Mouse (Mus musculus) heart, embryonic 15.5 days (tissue): ENCODE results near the gene Zfp12. TPM values are rescaled to one million over a fixed set of nuclear protein-coding genes. Genes with fewer than 3 reads are reported as not detected.
A peak's percentile ranks its signal among the peaks of the same experiment; 100 is the strongest.

Source experiments
- ATAC-seq: fragments of 200-750 bp; cut with Nextera tagmentation; replicated peaks from 2 replicates; pipeline ENCODE4 v1.8.0; 2017; ENCODE audit warnings: low read depth, moderate TSS enrichment; ENCODE audit not compliant: insufficient number of reproducible peaks, insufficient read depth, low FRiP score
- H3K27ac ChIP-seq: fragments of 300-500 bp; sonication (generic); 2 replicates; pipeline ENCODE4 v1.5.1; 2015; ENCODE audit warnings: mild to moderate bottlenecking, inconsistent platforms
- H3K27me3 ChIP-seq: fragments of 300-500 bp; sonication (generic); 2 replicates; pipeline ENCODE4 v1.6.1; 2015; ENCODE audit warnings: inconsistent platforms
- H3K36me3 ChIP-seq: fragments of 300-500 bp; sonication (generic); 2 replicates; pipeline ENCODE4 v1.6.1; 2015; ENCODE audit warnings: mild to moderate bottlenecking, inconsistent platforms
- H3K4me1 ChIP-seq: fragments of 300-500 bp; sonication (generic); replicated peaks from 2 replicates; pipeline ENCODE4 v1.6.1; 2015; ENCODE audit warnings: inconsistent platforms
- H3K4me2 ChIP-seq: fragments of 300-500 bp; sonication (generic); 2 replicates; pipeline ENCODE4 v1.6.1; 2015; ENCODE audit warnings: inconsistent platforms, mild to moderate bottlenecking, moderate library complexity
- H3K4me3 ChIP-seq: fragments of 300-500 bp; sonication (generic); 2 replicates; pipeline ENCODE4 v1.5.1; 2015; ENCODE audit warnings: mild to moderate bottlenecking, inconsistent platforms
- H3K9ac ChIP-seq: fragments of 300-500 bp; sonication (generic); 2 replicates; pipeline ENCODE4 v1.6.1; 2015; ENCODE audit warnings: mild to moderate bottlenecking, inconsistent platforms
- H3K9me3 ChIP-seq: fragments of 300-500 bp; sonication (generic); replicated peaks from 2 replicates; pipeline ENCODE4 v1.6.1; 2016; ENCODE audit warnings: inconsistent platforms
- WGBS: fragments of 180-500 bp; shearing (Covaris S2); methylation state at CpG from one replicate; pipeline ENCODE4 v1.1.7; 2015; ENCODE audit warnings: mixed read lengths; 5-methylcytosine and 5-hydroxymethylcytosine counted together
- polyA plus RNA-seq: library from polyadenylated mRNA; unstranded; fragments of >200 nt; fragmentation: Nextera tagmentation; extraction: Ambion mirVana; gene quantifications from 2 replicates; pipeline ENCODE4 v1.2.1, GENCODE M21; 2015

Gene Zfp12
- polyA plus RNA-seq, 1 experiment from 2014 or later = 6.1 TPM

- Histone ChIP-seq H3K27me3 (no peaks in the 10 kb centered on the region), H3K36me3 (peaks cover 21% of the 10 kb centered on the region), H3K9ac (no peak overlapping the region), H3K4me1 (peaks cover 21% of the 10 kb centered on the region), H3K4me3 (no peak overlapping the region), H3K4me2 (no peak overlapping the region), H3K9me3 (no peaks in the 10 kb centered on the region), H3K27ac (no peak overlapping the region)
- WGBS = 88% methylated on average over 6 of the region's 6 CpGs
- ATAC-seq = no peak
Measured at GRCm38 (mm10) chr5:143266794-143267193, 31.8 kb downstream of the Zfp12 start.

DNA sequence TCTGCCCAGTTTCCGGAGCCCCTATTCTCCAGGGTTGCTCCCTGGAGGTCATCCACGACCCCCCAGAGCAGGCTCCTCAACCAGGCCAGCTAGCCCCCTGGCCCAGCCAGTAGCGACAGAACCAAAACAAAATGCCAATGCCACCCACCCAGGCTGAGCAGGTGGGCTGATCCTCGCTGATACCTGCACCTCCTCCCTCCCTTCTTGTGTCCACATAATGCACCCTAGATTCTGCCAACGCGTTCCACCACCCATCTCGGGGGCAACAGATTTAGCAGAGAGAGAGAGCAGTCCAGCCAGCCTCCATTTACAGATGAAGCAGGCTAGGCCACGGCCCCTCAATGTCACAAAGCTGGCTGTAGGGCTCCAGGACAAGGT, 34.0 kb downstream of the Zfp12 start:
- Histone ChIP-seq H3K4me2 (peak overlapping the region; percentile 97), H3K4me1 (peaks cover 21% of the 10 kb centered on the region), H3K9me3 (no peaks in the 10 kb centered on the region), H3K27ac (peak overlapping the region; percentile 84; the same call in 1 of the 2 replicates), H3K27me3 (no peaks in the 10 kb centered on the region), H3K9ac (peak overlapping the region; percentile 97), H3K36me3 (0 out of 2 replicates have a peak, but pooled peaks cover 2% of the 10 kb centered on the region), H3K4me3 (peak overlapping the region; percentile 98)
- ATAC-seq = no peak
- 31% methylated on average over 8 of the region's 8 CpGs for WGBS

GRCm38 (mm10) chr5:143269363-143270150, 34.6 kb downstream of the Zfp12 start, which contains the start of gene Zfp316:
Gene Zfp316, minus strand, starts transcription at chr5:143270022.
- H3K27ac ChIP-seq = peak within 1 kb of the TSS; percentile 84
- peak; percentile 79 for ATAC-seq
- no peaks in the 10 kb centered on the region for H3K36me3 ChIP-seq
- peak within 1 kb of the TSS; percentile 98 for H3K4me3 ChIP-seq
- no peaks in the 10 kb centered on the region for H3K9me3 ChIP-seq
- peaks cover 21% of the 10 kb centered on the region for H3K4me1 ChIP-seq
- under 1% methylated on average over 73 of the region's 79 CpGs for WGBS
- peak within 1 kb of the TSS; percentile 97 for H3K4me2 ChIP-seq
- 0 out of 2 replicates have a peak, but pooled peaks cover 2% of the 10 kb centered on the region for H3K27me3 ChIP-seq
- H3K9ac ChIP-seq = peak within 1 kb of the TSS; percentile 97

DNA sequence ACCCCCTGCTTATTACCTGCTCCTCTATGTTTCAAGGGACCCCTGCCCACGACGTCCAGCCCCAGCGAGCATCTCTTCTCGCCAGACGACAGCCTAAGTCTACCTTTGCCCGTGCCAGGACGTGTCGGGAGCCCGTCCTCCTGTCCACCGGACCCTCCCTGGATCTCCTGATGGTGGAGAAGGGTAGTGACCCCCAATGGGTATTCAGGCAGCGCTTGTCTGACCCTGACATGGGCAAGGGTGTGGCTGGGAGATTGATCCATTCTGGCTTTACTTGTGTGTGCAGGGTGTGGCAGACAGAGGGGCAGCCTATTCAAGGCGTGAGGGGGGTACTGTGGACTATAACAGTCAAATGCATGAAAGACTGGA, 35.2 kb downstream of the Zfp12 start:
- ATAC-seq = no peak
- no peaks in the 10 kb centered on the region for H3K9me3 ChIP-seq
- peak overlapping the region; percentile 97 for H3K4me2 ChIP-seq
- peaks cover 21% of the 10 kb centered on the region for H3K4me1 ChIP-seq
- 7% methylated on average over 12 of the region's 12 CpGs for WGBS
- H3K27me3 ChIP-seq = peaks cover 7% of the 10 kb centered on the region
- H3K27ac ChIP-seq = peak overlapping the region; percentile 84
- H3K36me3 ChIP-seq = no peaks in the 10 kb centered on the region
- H3K9ac ChIP-seq = peak overlapping the region; percentile 97
- H3K4me3 ChIP-seq = peak overlapping the region; percentile 98

DNA sequence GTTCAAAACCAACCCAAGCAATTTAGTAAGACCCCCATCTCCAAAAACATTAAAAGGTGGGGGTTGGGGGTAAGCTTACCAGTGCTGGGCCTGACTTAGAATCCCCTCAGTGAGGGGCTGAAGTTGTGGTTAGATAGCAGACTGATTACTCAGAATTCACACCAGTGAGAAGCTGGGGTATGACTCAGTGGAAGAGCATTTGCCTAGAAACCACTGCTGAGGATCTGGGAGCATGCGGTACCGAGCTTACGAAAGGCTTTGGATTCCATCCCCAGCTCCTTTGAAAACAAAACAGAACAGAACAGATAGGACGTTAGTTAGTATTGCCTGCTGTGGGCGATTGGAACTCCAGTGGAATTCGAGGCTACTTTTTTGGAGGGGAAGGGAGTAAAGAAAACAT, 36.7 kb downstream of the Zfp12 start:
- Histone ChIP-seq H3K9ac (no peak overlapping the region), H3K4me1 (peaks cover 21% of the 10 kb centered on the region), H3K9me3 (no peaks in the 10 kb centered on the region), H3K4me2 (no peak overlapping the region), H3K4me3 (no peak overlapping the region), H3K27ac (no peak overlapping the region), H3K27me3 (peaks cover 22% of the 10 kb centered on the region), H3K36me3 (no peaks in the 10 kb centered on the region)
- 65% methylated on average over 6 of the region's 6 CpGs for WGBS
- ATAC-seq = no peak

- H3K4me3 ChIP-seq = no peak overlapping the region
- 64% methylated on average over 3 of the region's 3 CpGs for WGBS
- no peak overlapping the region for H3K9ac ChIP-seq
- peaks cover 27% of the 10 kb centered on the region for H3K27me3 ChIP-seq
- H3K27ac ChIP-seq = no peak overlapping the region
- peaks cover 21% of the 10 kb centered on the region for H3K4me1 ChIP-seq
- no peak for ATAC-seq
- H3K36me3 ChIP-seq = no peaks in the 10 kb centered on the region
- no peak overlapping the region for H3K4me2 ChIP-seq
- H3K9me3 ChIP-seq = no peaks in the 10 kb centered on the region
Measured at GRCm38 (mm10) chr5:143272108-143272507, 37.1 kb downstream of the Zfp12 start.

DNA sequence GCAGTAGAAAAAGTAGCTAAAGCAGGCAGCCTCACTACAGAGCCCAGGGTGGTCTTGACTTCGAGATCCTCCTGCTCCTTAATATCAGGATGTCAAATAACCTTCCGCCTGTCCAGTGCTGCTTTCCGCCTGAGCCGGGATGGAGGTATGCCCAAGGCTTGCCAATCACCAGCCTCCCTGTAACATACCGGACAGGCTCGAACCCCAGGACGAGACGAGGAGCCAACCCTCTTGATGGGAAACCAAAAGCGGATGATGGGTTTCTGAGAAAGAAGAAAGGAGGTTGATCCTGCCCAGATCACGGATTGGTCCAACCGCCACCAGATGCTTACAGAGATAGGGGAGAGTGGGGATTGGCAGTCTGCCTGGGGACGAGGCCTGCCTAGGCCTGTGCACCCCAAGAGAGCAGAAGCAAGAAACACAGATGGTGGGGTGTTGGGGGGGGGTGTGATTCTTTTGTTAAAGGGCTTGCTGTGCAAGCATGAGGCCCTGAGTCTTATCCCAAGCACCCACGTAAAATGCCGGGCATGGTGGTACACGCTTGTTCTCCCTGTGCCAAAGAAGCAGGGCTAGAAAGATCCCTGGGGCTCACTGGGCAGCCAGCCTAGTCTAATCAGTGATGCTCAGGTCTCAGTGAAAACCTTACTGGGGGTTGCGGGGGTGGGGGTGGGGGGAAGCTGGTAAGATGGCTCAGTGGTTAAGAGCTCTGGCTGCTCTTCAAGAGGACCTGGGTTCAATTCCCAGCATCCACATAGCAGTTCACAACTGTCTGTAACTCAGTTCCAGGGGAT, 37.8 kb downstream of the Zfp12 start:
- H3K4me3 ChIP-seq = no peak overlapping the region
- H3K27ac ChIP-seq = no peak overlapping the region
- ATAC-seq = no peak
- peaks cover 21% of the 10 kb centered on the region for H3K4me1 ChIP-seq
- H3K27me3 ChIP-seq = peaks cover 32% of the 10 kb centered on the region
- H3K9me3 ChIP-seq = no peaks in the 10 kb centered on the region
- WGBS = 87% methylated on average over 16 of the region's 16 CpGs
- no peak overlapping the region for H3K4me2 ChIP-seq
- H3K9ac ChIP-seq = no peak overlapping the region
- no peaks in the 10 kb centered on the region for H3K36me3 ChIP-seq

DNA sequence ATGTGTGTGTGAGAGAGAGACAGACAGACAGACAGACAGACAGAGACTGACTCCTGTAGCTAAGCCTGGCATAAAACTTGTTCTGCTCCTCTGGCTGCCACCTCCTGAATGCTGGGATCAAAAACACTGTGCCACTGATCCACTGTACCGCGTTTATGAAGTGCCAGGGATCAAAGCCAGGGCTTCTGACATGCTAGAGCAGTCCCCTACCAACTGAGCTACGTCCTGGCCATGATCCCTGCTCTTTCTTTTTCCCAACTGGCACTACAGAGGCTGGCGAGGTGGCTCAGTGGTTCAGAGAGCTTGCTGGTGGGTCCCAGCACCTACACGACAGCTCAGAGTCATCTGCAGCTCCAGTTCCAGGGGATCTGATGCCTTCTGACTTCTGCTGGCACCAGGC, 40.8 kb downstream of the Zfp12 start:
- Histone ChIP-seq H3K4me2 (no peak overlapping the region), H3K36me3 (no peaks in the 10 kb centered on the region), H3K4me1 (peaks cover 4% of the 10 kb centered on the region; the same call in 1 of the 2 replicates), H3K27me3 (peaks cover 52% of the 10 kb centered on the region), H3K9ac (no peak overlapping the region), H3K27ac (no peak overlapping the region), H3K9me3 (no peaks in the 10 kb centered on the region), H3K4me3 (no peak overlapping the region)
- no peak for ATAC-seq
- 45% methylated on average over 5 of the region's 5 CpGs for WGBS

DNA sequence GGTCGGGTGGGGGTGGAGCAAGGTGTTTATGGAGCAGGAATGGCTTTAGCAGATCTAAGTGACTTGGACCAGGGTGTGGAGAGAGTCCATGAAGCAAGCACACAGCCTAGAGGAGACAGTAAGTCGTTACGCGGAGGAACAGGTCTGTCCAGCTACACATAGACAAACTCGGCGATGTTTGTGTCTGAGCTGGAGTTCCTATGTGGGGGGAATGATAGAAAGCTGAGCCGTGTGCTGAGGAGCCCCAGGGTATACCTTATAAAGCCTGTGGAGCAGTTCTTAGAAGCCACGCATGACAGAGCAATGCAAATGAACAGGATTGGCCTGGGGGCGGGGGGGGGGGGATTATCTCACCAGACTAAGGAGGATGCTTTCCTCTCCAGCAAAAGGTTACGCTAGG, 44.3 kb downstream of the Zfp12 start:
- H3K4me1 ChIP-seq = no peaks in the 10 kb centered on the region
- no peak overlapping the region for H3K27ac ChIP-seq
- peaks cover 67% of the 10 kb centered on the region for H3K27me3 ChIP-seq
- WGBS = 49% methylated on average over 10 of the region's 10 CpGs
- no peak overlapping the region for H3K9ac ChIP-seq
- no peaks in the 10 kb centered on the region for H3K9me3 ChIP-seq
- no peak overlapping the region for H3K4me3 ChIP-seq
- ATAC-seq = no peak
- no peaks in the 10 kb centered on the region for H3K36me3 ChIP-seq
- no peak overlapping the region for H3K4me2 ChIP-seq

DNA sequence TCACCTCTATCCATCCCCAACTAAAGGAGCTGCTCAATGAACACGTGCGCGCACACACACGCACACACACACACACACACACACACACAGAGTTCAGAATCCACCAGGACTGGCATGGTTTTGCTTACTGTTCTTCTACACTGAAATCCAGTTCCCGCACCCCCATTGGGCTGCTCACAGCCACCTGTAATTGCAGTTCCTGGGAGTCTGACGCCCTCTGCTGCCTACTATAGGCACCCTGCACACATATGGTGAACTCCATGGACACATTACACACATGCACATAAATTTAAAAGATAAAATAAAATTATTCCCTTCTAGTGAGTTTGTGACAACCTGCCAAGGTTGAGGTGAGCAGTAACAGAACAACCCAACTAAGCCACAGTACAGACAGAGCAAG, 49.8 kb downstream of the Zfp12 start:
- Histone ChIP-seq H3K4me1 (peaks cover 11% of the 10 kb centered on the region), H3K27ac (no peak overlapping the region), H3K4me2 (no peak overlapping the region), H3K9ac (no peak overlapping the region), H3K36me3 (no peaks in the 10 kb centered on the region), H3K27me3 (peaks cover 79% of the 10 kb centered on the region), H3K9me3 (no peaks in the 10 kb centered on the region), H3K4me3 (no peak overlapping the region)
- 44% methylated on average over 6 of the region's 6 CpGs for WGBS
- ATAC-seq = no peak

DNA sequence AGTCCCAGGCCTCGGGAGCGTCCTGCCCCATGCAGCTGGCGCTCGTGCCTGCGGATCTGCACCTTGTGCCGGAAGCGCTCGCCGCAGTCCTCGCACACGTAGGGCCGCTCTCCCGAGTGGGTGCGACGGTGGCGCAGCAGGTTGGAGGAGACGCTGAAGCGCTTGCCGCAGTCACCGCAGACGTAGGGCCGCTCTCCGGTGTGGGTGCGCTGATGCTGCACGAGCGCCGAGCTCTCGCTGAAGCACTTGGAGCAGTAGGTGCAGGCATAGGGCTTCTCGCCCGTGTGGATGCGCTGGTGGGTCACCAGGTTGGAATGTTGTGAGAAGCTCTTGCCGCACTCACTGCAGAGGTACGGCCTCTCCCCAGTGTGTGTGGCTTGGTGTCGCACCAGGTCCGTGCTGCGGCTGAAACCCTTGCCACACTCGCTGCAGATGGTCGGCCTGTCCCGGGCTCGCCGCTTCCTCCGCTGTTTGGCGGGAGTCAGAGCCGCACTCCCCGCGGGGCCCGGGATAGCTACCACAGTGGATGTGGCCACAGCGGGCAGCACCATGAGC, 52.9 kb downstream of the Zfp12 start:
- Histone ChIP-seq H3K9ac (peak overlapping the region; percentile 36), H3K4me2 (peak overlapping the region; percentile 69), H3K36me3 (no peaks in the 10 kb centered on the region), H3K27ac (no peak overlapping the region), H3K4me1 (peaks cover 14% of the 10 kb centered on the region), H3K27me3 (peaks cover 95% of the 10 kb centered on the region), H3K4me3 (peak overlapping the region; percentile 42), H3K9me3 (no peaks in the 10 kb centered on the region)
- 0 out of 2 replicates have a peak, but pooled peaks have one; percentile 38 for ATAC-seq
- 3% methylated on average over 48 of the region's 48 CpGs for WGBS
